Mouse (Mus musculus) ES-E14 (cell line): Measurements from ENCODE around the gene Disp3. TPM values are rescaled to one million over a fixed set of nuclear protein-coding genes. Genes with fewer than 3 reads are reported as not detected.
A peak's percentile ranks its signal among the peaks of the same experiment; 100 is the strongest.

Experiments
- DNase-seq: peaks from one replicate; pipeline ENCODE4 v3.0.0-alpha.2; 2013; ENCODE audit warnings: low read depth, low spot score
- H3K27ac ChIP-seq: 2 replicates; pipeline ENCODE4 v1.5.1; 2012; ENCODE audit warnings: low read depth, mild to moderate bottlenecking, low read length, moderate library complexity, mixed read lengths; ENCODE audit not compliant: poor library complexity, insufficient read depth, severe bottlenecking
- H3K36me3 ChIP-seq: 2 replicates; pipeline ENCODE4 v1.6.1; 2012; ENCODE audit warnings: mild to moderate bottlenecking, low read length, moderate library complexity, mixed read lengths; ENCODE audit not compliant: control insufficient read depth, poor library complexity, insufficient read depth, severe bottlenecking
- H3K4me1 ChIP-seq, 2 experiments: fragments of 150-350 bp in 1 of 2; sonication (generic) in 1 of 2; 2 replicates each; pipeline ENCODE4 v1.6.1; 2012; ENCODE audit warnings: low read length in 2 of 2, mild to moderate bottlenecking in 1 of 2, mixed read lengths in 1 of 2; ENCODE audit not compliant: control insufficient read depth in 2 of 2, insufficient read depth in 2 of 2, poor library complexity in 1 of 2
- H3K4me3 ChIP-seq, 2 experiments: fragments of 150-350 bp in 1 of 2; sonication (generic) in 1 of 2; 2 replicates each; pipeline ENCODE4 v1.5.1; 2012; ENCODE audit warnings: low read length in 2 of 2, low read depth in 1 of 2, mild to moderate bottlenecking in 1 of 2, mixed read lengths in 1 of 2; ENCODE audit not compliant: insufficient read depth in 1 of 2, poor library complexity in 1 of 2, severe bottlenecking in 1 of 2
- H3K9ac ChIP-seq: 2 replicates; pipeline ENCODE4 v1.6.1; 2012; ENCODE audit warnings: low read depth, mild to moderate bottlenecking, low read length, mixed read lengths; ENCODE audit not compliant: poor library complexity, insufficient read depth, severe bottlenecking
- H3K9me3 ChIP-seq: fragments of 150-350 bp; sonication (generic); 2 replicates; pipeline ENCODE4 v1.6.1; 2012; ENCODE audit warnings: low read depth, mild to moderate bottlenecking, low read length; ENCODE audit not compliant: control insufficient read depth, insufficient read depth
- ZC3H11A ChIP-seq: IDR thresholded peaks from 2 replicates; pipeline ENCODE4 v1.6.1; 2012; ENCODE audit warnings: low read depth, mild to moderate bottlenecking, inconsistent platforms, low read length, borderline replicate concordance
- ZNF384 ChIP-seq: IDR thresholded peaks from 2 replicates; pipeline ENCODE4 v1.6.1; 2012; ENCODE audit warnings: low read depth, low read length, inconsistent platforms
- in situ Hi-C, 2 experiments: fragments of 600-800 bp; cut with MboI; formaldehyde crosslinking; loops; one replicate each; pipeline ENCODE4 v1.15.1; 2025; ENCODE audit warnings: low sequenced_read_pairs in 2 of 2, inconsistent platforms in 1 of 2; ENCODE audit not compliant: unreplicated experiment in 2 of 2
- total RNA-seq: library from RNA; depleted of rRNA; stranded (reverse); fragments of 300-350 nt; gene quantifications from 2 replicates; pipeline ENCODE4 v1.2.3, GENCODE M21; 2012; rRNA removed

Disp3 gene
- total RNA-seq, 1 experiment: 1.6 TPM

GRCm38 (mm10) chr4:148192707-148193245, 95.0 kb downstream of the Disp3 start:
- Histone ChIP-seq H3K9ac (peak overlapping the region; percentile 64; the same call in 1 of the 2 replicates), H3K4me3 (peak overlapping the region in 1 of 2 experiments; percentile 43; a peak in 2 of 4 replicates), H3K36me3 (no peaks in the 10 kb centered on the region), H3K4me1 (peaks cover 0 to 12% of the 10 kb centered on the region in 2 experiments; a peak in 1 of 4 replicates), H3K9me3 (no peaks in the 10 kb centered on the region), H3K27ac (peak overlapping the region; percentile 65)
- TF ChIP-seq ZC3H11A (no peak), ZNF384 (peak; percentile 94)
- in situ Hi-C loops: no loop called here
- no peak for DNase-seq

Other genes with a start within 250 kb of the Disp3 start
- gene Clcn6, start 249.1 kb downstream of the Disp3 start, total RNA-seq: 32.5 and 49.1 TPM in 2 replicates
- 34.0 and 51.7 TPM in 2 replicates for gene Mthfr, start 248.9 kb downstream of the Disp3 start, total RNA-seq
- 122 and 158 TPM in 2 replicates for gene Agtrap, start 199.9 kb downstream of the Disp3 start, total RNA-seq
- 34.0 and 54.5 TPM in 2 replicates for gene Mad2l2, start 157.6 kb downstream of the Disp3 start, total RNA-seq
- gene Draxin, start 157.3 kb downstream of the Disp3 start, total RNA-seq: 0.76 and 1.3 TPM in 2 replicates
- gene Fbxo6, start 135.8 kb downstream of the Disp3 start, total RNA-seq: 43.8 and 49.4 TPM in 2 replicates
- 5.1 and 11.0 TPM in 2 replicates for gene Fbxo44, start 127.5 kb downstream of the Disp3 start, total RNA-seq
- gene Fbxo2, start 127.3 kb downstream of the Disp3 start, total RNA-seq: 16.5 and 23.7 TPM in 2 replicates
- 24.0 and 25.7 TPM in 2 replicates for gene Ubiad1, start 156.8 kb upstream of the Disp3 start, total RNA-seq
- gene Mtor, start 160.6 kb upstream of the Disp3 start, total RNA-seq: 37.6 and 48.2 TPM in 2 replicates
- 0.13 and 0.37 TPM in 2 replicates for gene Angptl7, start 212.5 kb upstream of the Disp3 start, total RNA-seq